Mouse (Mus musculus): ENCODE data around the gene Oit3. TPM values are rescaled to one million over a fixed set of nuclear protein-coding genes. Genes with fewer than 3 reads are reported as not detected.

Gene Oit3
- total RNA-seq, 1 experiment: not detected

DNA sequence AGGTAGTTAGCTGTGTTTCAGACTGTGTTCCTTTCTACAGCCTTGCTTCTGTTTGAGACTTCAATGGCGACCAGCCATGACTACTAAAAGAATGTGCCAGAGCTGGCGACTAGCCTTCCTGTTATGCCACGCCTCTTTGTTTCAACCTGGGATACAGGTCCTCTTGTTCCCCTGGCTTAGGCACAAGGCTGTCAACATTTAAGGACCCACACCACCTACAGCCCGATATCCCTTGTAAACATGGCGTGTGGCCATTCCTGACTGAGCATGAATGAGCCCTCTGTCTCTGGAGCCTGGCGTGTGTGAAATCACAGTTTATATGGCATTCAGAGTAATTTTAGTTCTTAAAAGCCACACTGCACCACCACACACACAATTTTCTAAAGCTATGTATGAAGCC lies 20.7 kb upstream of the Oit3 start:
- in situ Hi-C loops (cut with MboI; ENCODE audit: low sequenced_read_pairs in 2 of 2, unreplicated experiment in 2 of 2): no loop called here
- no peak for DNase-seq (ENCODE audit: low read depth, low spot score)
- no peak overlapping the region for H3K27ac ChIP-seq (ENCODE audit: insufficient read depth, low read depth, low read length, poor library complexity, severe bottlenecking)

GRCm38 (mm10) chr10:59459767-59460166 lies 18.2 kb upstream of the Oit3 start:
- in situ Hi-C loops (cut with MboI; ENCODE audit: low sequenced_read_pairs in 2 of 2, unreplicated experiment in 2 of 2): no loop called here
- TF ChIP-seq HCFC1 (IDR thresholded peaks at IDR 0.05; ENCODE audit: borderline replicate concordance, insufficient read depth, low read length) (no peak), ZNF384 (IDR thresholded peaks at IDR 0.05; ENCODE audit: low read depth, low read length) (no peak), MAFK (IDR thresholded peaks at IDR 0.05; ENCODE audit: insufficient read depth, low read depth, low read length) (no peak)
- DNase-seq (ENCODE audit: low read depth, low spot score): no peak
- Histone ChIP-seq H3K9me3 (ENCODE audit: control insufficient read depth, insufficient read depth, low read depth, low read length) (no peaks in the 10 kb centered on the region), H3K36me3 (ENCODE audit: control insufficient read depth, insufficient read depth, low read length, poor library complexity, severe bottlenecking) (no peaks in the 10 kb centered on the region), H3K27ac (ENCODE audit: insufficient read depth, low read depth, low read length, poor library complexity, severe bottlenecking) (no peak overlapping the region), H3K9ac (ENCODE audit: insufficient read depth, low read depth, low read length, poor library complexity, severe bottlenecking) (no peak overlapping the region; the same call in 1 of the 2 replicates), H3K4me1 (ENCODE audit: control insufficient read depth in 2 of 2, insufficient read depth in 2 of 2, low read length in 2 of 2, poor library complexity in 1 of 2) (peaks cover 2 to 3% of the 10 kb centered on the region in 2 experiments; a peak in 1 of 4 replicates), H3K4me3 (ENCODE audit: insufficient read depth in 1 of 2, low read depth in 1 of 2, low read length in 2 of 2, poor library complexity in 1 of 2, severe bottlenecking in 1 of 2) (peak overlapping the region in 1 of 2 experiments; percentile 32; a peak in 1 of 4 replicates)

More for the DNA sequence above, 20.7 kb upstream of the Oit3 start:
- TF ChIP-seq ZC3H11A (IDR thresholded peaks at IDR 0.05; ENCODE audit: borderline replicate concordance, low read depth, low read length): no peak
- no peak for TF ChIP-seq ZNF384 (IDR thresholded peaks at IDR 0.05; ENCODE audit: low read depth, low read length)
- no peak for TF ChIP-seq CHD2 (IDR thresholded peaks at IDR 0.05; ENCODE audit: low read depth, low read length)
- TF ChIP-seq HCFC1 (IDR thresholded peaks at IDR 0.05; ENCODE audit: borderline replicate concordance, insufficient read depth, low read length): no peak
- TF ChIP-seq MAFK (IDR thresholded peaks at IDR 0.05; ENCODE audit: insufficient read depth, low read depth, low read length): no peak
- H3K4me1 ChIP-seq (ENCODE audit: control insufficient read depth in 2 of 2, insufficient read depth in 2 of 2, low read length in 2 of 2, poor library complexity in 1 of 2): peaks cover 4% of the 10 kb centered on the region in 2 experiments; a peak in 2 of 4 replicates
- no peak overlapping the region for H3K4me3 ChIP-seq (ENCODE audit: insufficient read depth in 1 of 2, low read depth in 1 of 2, low read length in 2 of 2, poor library complexity in 1 of 2, severe bottlenecking in 1 of 2)
- H3K9ac ChIP-seq (ENCODE audit: insufficient read depth, low read depth, low read length, poor library complexity, severe bottlenecking): no peak overlapping the region
- H3K9me3 ChIP-seq (ENCODE audit: control insufficient read depth, insufficient read depth, low read depth, low read length): no peaks in the 10 kb centered on the region
- peaks cover 2% of the 10 kb centered on the region; the same call in 1 of the 2 replicates for H3K36me3 ChIP-seq (ENCODE audit: control insufficient read depth, insufficient read depth, low read length, poor library complexity, severe bottlenecking)

- H3K4me1 ChIP-seq (ENCODE audit: control insufficient read depth in 2 of 2, insufficient read depth in 2 of 2, low read length in 2 of 2, poor library complexity in 1 of 2): peaks cover 0 to 9% of the 10 kb centered on the region in 2 experiments; a peak in 2 of 4 replicates
- H3K4me3 ChIP-seq (ENCODE audit: insufficient read depth in 1 of 2, low read depth in 1 of 2, low read length in 2 of 2, poor library complexity in 1 of 2, severe bottlenecking in 1 of 2): no peak overlapping the region
- no peaks in the 10 kb centered on the region for H3K9me3 ChIP-seq (ENCODE audit: control insufficient read depth, insufficient read depth, low read depth, low read length)
- in situ Hi-C loops (cut with MboI; ENCODE audit: low sequenced_read_pairs in 2 of 2, unreplicated experiment in 2 of 2): no loop called here
- DNase-seq (ENCODE audit: low read depth, low spot score): no peak
- no peak overlapping the region for H3K27ac ChIP-seq (ENCODE audit: insufficient read depth, low read depth, low read length, poor library complexity, severe bottlenecking)
- no peak overlapping the region for H3K9ac ChIP-seq (ENCODE audit: insufficient read depth, low read depth, low read length, poor library complexity, severe bottlenecking)
- TF ChIP-seq ZNF384 (IDR thresholded peaks at IDR 0.05; ENCODE audit: low read depth, low read length): no peak
- no peak for TF ChIP-seq MAFK (IDR thresholded peaks at IDR 0.05; ENCODE audit: insufficient read depth, low read depth, low read length)
- TF ChIP-seq HCFC1 (IDR thresholded peaks at IDR 0.05; ENCODE audit: borderline replicate concordance, insufficient read depth, low read length): no peak
- TF ChIP-seq ZC3H11A (IDR thresholded peaks at IDR 0.05; ENCODE audit: borderline replicate concordance, low read depth, low read length): no peak
- no peak for TF ChIP-seq CHD2 (IDR thresholded peaks at IDR 0.05; ENCODE audit: low read depth, low read length)
- H3K36me3 ChIP-seq (ENCODE audit: control insufficient read depth, insufficient read depth, low read length, poor library complexity, severe bottlenecking): no peaks in the 10 kb centered on the region
These were observed 13.1 kb upstream of the Oit3 start for GRCm38 (mm10) chr10:59454631-59455030.

- no peak for DNase-seq (ENCODE audit: low read depth, low spot score)
- H3K36me3 ChIP-seq (ENCODE audit: control insufficient read depth, insufficient read depth, low read length, poor library complexity, severe bottlenecking): no peaks in the 10 kb centered on the region
- in situ Hi-C loops (cut with MboI; ENCODE audit: low sequenced_read_pairs in 2 of 2, unreplicated experiment in 2 of 2): no loop called here
- no peak overlapping the region for H3K4me3 ChIP-seq (ENCODE audit: insufficient read depth in 1 of 2, low read depth in 1 of 2, low read length in 2 of 2, poor library complexity in 1 of 2, severe bottlenecking in 1 of 2)
- H3K9me3 ChIP-seq (ENCODE audit: control insufficient read depth, insufficient read depth, low read depth, low read length): no peaks in the 10 kb centered on the region
- peaks cover 0 to 9% of the 10 kb centered on the region in 2 experiments; a peak in 3 of 4 replicates for H3K4me1 ChIP-seq (ENCODE audit: control insufficient read depth in 2 of 2, insufficient read depth in 2 of 2, low read length in 2 of 2, poor library complexity in 1 of 2)
- no peak overlapping the region for H3K9ac ChIP-seq (ENCODE audit: insufficient read depth, low read depth, low read length, poor library complexity, severe bottlenecking)
- TF ChIP-seq ZNF384 (IDR thresholded peaks at IDR 0.05; ENCODE audit: low read depth, low read length) (no peak), CHD2 (IDR thresholded peaks at IDR 0.05; ENCODE audit: low read depth, low read length) (no peak), HCFC1 (IDR thresholded peaks at IDR 0.05; ENCODE audit: borderline replicate concordance, insufficient read depth, low read length) (no peak), MAFK (IDR thresholded peaks at IDR 0.05; ENCODE audit: insufficient read depth, low read depth, low read length) (no peak), ZC3H11A (IDR thresholded peaks at IDR 0.05; ENCODE audit: borderline replicate concordance, low read depth, low read length) (peak; percentile 56; the same call in 1 of the 2 replicates)
- no peak overlapping the region for H3K27ac ChIP-seq (ENCODE audit: insufficient read depth, low read depth, low read length, poor library complexity, severe bottlenecking)
These were observed 10.3 kb upstream of the Oit3 start for GRCm38 (mm10) chr10:59451839-59452238.

- no peak overlapping the region for H3K9ac ChIP-seq (ENCODE audit: insufficient read depth, low read depth, low read length, poor library complexity, severe bottlenecking)
- H3K4me3 ChIP-seq (ENCODE audit: insufficient read depth in 1 of 2, low read depth in 1 of 2, low read length in 2 of 2, poor library complexity in 1 of 2, severe bottlenecking in 1 of 2): no peak overlapping the region
- no peaks in the 10 kb centered on the region for H3K36me3 ChIP-seq (ENCODE audit: control insufficient read depth, insufficient read depth, low read length, poor library complexity, severe bottlenecking)
- TF ChIP-seq MAFK (IDR thresholded peaks at IDR 0.05; ENCODE audit: insufficient read depth, low read depth, low read length) (no peak), CHD2 (IDR thresholded peaks at IDR 0.05; ENCODE audit: low read depth, low read length) (no peak), ZC3H11A (IDR thresholded peaks at IDR 0.05; ENCODE audit: borderline replicate concordance, low read depth, low read length) (no peak), ZNF384 (IDR thresholded peaks at IDR 0.05; ENCODE audit: low read depth, low read length) (no peak), HCFC1 (IDR thresholded peaks at IDR 0.05; ENCODE audit: borderline replicate concordance, insufficient read depth, low read length) (no peak)
- no peaks in the 10 kb centered on the region for H3K9me3 ChIP-seq (ENCODE audit: control insufficient read depth, insufficient read depth, low read depth, low read length)
- H3K4me1 ChIP-seq (ENCODE audit: control insufficient read depth in 2 of 2, insufficient read depth in 2 of 2, low read length in 2 of 2, poor library complexity in 1 of 2): peaks cover 0 to 2% of the 10 kb centered on the region in 2 experiments; a peak in 2 of 4 replicates
- H3K27ac ChIP-seq (ENCODE audit: insufficient read depth, low read depth, low read length, poor library complexity, severe bottlenecking): no peak overlapping the region
- no peak for DNase-seq (ENCODE audit: low read depth, low spot score)
- in situ Hi-C loops (cut with MboI; ENCODE audit: low sequenced_read_pairs in 2 of 2, unreplicated experiment in 2 of 2): no loop called here
These were observed 6.0 kb upstream of the Oit3 start for GRCm38 (mm10) chr10:59447546-59447945.
